Mouse (Mus musculus) stomach, postnatal 0 days (tissue): ENCODE results near the gene Gm28374. TPM values are rescaled to one million over a fixed set of nuclear protein-coding genes. Genes with fewer than 3 reads are reported as not detected.

Source experiments
- ATAC-seq: fragments of 200-750 bp; cut with Nextera tagmentation; 2 replicates; pipeline ENCODE4 v1.8.0; 2017; ENCODE audit not compliant: low FRiP score, low TSS enrichment
- DNase-seq: peaks from one replicate; pipeline ENCODE4 v3.0.0-alpha.2; 2016; ENCODE audit warnings: low spot score
- H3K27ac ChIP-seq: fragments of 300-500 bp; sonication (generic); replicated peaks from 2 replicates; pipeline ENCODE4 v1.5.1; 2014; ENCODE audit warnings: mild to moderate bottlenecking, control low read depth
- H3K27me3 ChIP-seq: fragments of 300-500 bp; sonication (generic); 2 replicates; pipeline ENCODE4 v1.6.1; 2014; ENCODE audit warnings: low read length; ENCODE audit not compliant: control insufficient read depth, insufficient read depth
- H3K36me3 ChIP-seq: fragments of 300-500 bp; sonication (generic); 2 replicates; pipeline ENCODE4 v1.6.1; 2014; ENCODE audit warnings: low read length, mixed read lengths; ENCODE audit not compliant: control insufficient read depth, insufficient read depth
- H3K4me1 ChIP-seq: fragments of 300-500 bp; sonication (generic); replicated peaks from 2 replicates; pipeline ENCODE4 v1.6.1; 2014; ENCODE audit warnings: antibody characterized with exemption; ENCODE audit not compliant: control insufficient read depth, insufficient read depth
- H3K4me2 ChIP-seq: fragments of 300-500 bp; sonication (generic); replicated peaks from 2 replicates; pipeline ENCODE4 v1.6.1; 2014; ENCODE audit warnings: low read depth, mild to moderate bottlenecking, control low read depth, moderate library complexity
- H3K4me3 ChIP-seq: fragments of 300-500 bp; sonication (generic); 2 replicates; pipeline ENCODE4 v1.5.1; 2014; ENCODE audit warnings: low read depth, low read length, control low read depth
- H3K9ac ChIP-seq: fragments of 300-500 bp; sonication (generic); 2 replicates; pipeline ENCODE4 v1.6.1; 2014; ENCODE audit warnings: mild to moderate bottlenecking, low read length, control low read depth, mixed read lengths
- H3K9me3 ChIP-seq: fragments of 300-500 bp; sonication (generic); 2 replicates; pipeline ENCODE4 v1.6.1; 2016; ENCODE audit warnings: low read length; ENCODE audit not compliant: control insufficient read depth
- CTCF ChIP-seq: IDR thresholded peaks from 2 replicates; pipeline ENCODE4 v1.5.1; 2016; ENCODE audit warnings: antibody characterized with exemption, low read depth, mild to moderate bottlenecking, moderate library complexity
- EP300 ChIP-seq: optimal IDR thresholded peaks from 2 replicates; pipeline ENCODE3; 2016; ENCODE audit warnings: antibody characterized with exemption
- WGBS: fragments of 180-500 bp; shearing (Covaris S2); extraction: QIAGEN DNeasy Blood & Tissue Kit; methylation state at CpG from one replicate; pipeline ENCODE4 v1.1.7; 2014; 5-methylcytosine and 5-hydroxymethylcytosine counted together
- polyA plus RNA-seq: library from polyadenylated mRNA; unstranded; fragments of >200 nt; fragmentation: Nextera tagmentation; extraction: Ambion mirVana; gene quantifications from 2 replicates; pipeline ENCODE4 v1.2.1, GENCODE M21; 2015

The Gm28374 gene
- polyA plus RNA-seq, 1 experiment from 2014 or later, result 0.52 TPM

DNA sequence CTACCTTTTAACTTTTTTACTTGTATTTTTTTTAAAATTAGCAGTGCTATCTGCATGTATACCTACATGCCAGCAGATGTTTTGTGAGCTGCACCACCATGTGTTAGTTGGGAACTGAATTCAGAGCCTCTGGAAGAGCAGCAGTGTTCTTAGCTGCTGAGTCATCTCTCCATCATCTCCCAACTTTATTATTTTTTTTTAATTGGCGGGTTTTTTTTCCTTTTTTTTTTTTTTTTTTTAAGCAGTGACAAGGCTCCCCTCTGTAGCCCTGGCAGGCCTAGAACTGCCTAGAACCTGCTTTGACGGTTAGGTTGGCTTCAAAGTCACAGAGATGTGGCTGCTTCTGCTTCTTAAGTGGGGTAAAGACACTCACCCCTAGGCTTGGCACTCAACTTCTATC is 42.8 kb upstream of the Gm28374 start:
- Histone ChIP-seq H3K27ac (no peak overlapping the region), H3K36me3 (peaks cover 3% of the 10 kb centered on the region; the same call in 1 of the 2 replicates), H3K4me2 (no peak overlapping the region), H3K9ac (no peak overlapping the region), H3K4me3 (no peak overlapping the region), H3K27me3 (no peaks in the 10 kb centered on the region), H3K9me3 (no peaks in the 10 kb centered on the region), H3K4me1 (no peaks in the 10 kb centered on the region)
- TF ChIP-seq EP300 (no peak), CTCF (no peak)
- DNase-seq, result no peak
- WGBS, result 54% methylated on average over 2 of the region's 2 CpGs
- ATAC-seq, result no peak

GRCm38 (mm10) chr19:6123330-6123729 is 41.3 kb upstream of the Gm28374 start:
- Histone ChIP-seq H3K4me3 (no peak overlapping the region), H3K36me3 (peaks cover 3% of the 10 kb centered on the region; the same call in 1 of the 2 replicates), H3K9ac (no peak overlapping the region), H3K27ac (no peak overlapping the region; the same call in 1 of the 2 replicates), H3K4me2 (no peak overlapping the region), H3K4me1 (no peaks in the 10 kb centered on the region), H3K27me3 (no peaks in the 10 kb centered on the region), H3K9me3 (no peaks in the 10 kb centered on the region)
- 53% methylated on average over 8 of the region's 8 CpGs for WGBS
- ATAC-seq (no peak), DNase-seq (no peak)
- TF ChIP-seq CTCF, result no peak
- TF ChIP-seq EP300, result no peak

GRCm38 (mm10) chr19:6121761-6122160 is 39.7 kb upstream of the Gm28374 start:
- no peak overlapping the region for H3K4me3 ChIP-seq
- H3K9me3 ChIP-seq, result no peaks in the 10 kb centered on the region
- peaks cover 3% of the 10 kb centered on the region; the same call in 1 of the 2 replicates for H3K36me3 ChIP-seq
- H3K4me2 ChIP-seq, result no peak overlapping the region
- H3K27me3 ChIP-seq, result no peaks in the 10 kb centered on the region
- no peaks in the 10 kb centered on the region for H3K4me1 ChIP-seq
- H3K27ac ChIP-seq, result no peak overlapping the region
- ATAC-seq, result no peak
- no peak overlapping the region for H3K9ac ChIP-seq
- TF ChIP-seq EP300, result no peak
- TF ChIP-seq CTCF, result no peak
- 43% methylated on average over 19 of the region's 19 CpGs for WGBS
- DNase-seq, result no peak

- Histone ChIP-seq H3K4me1 (no peaks in the 10 kb centered on the region), H3K27me3 (no peaks in the 10 kb centered on the region), H3K4me2 (peak overlapping the region; percentile 97), H3K9ac (0 out of 2 replicates have a peak overlapping the region, but pooled peaks have one; percentile 31), H3K27ac (peak overlapping the region; percentile 95), H3K36me3 (peaks cover 18% of the 10 kb centered on the region), H3K9me3 (no peaks in the 10 kb centered on the region), H3K4me3 (peak overlapping the region; percentile 78)
- under 1% methylated on average over 8 of the region's 8 CpGs for WGBS
- TF ChIP-seq EP300 (no peak), CTCF (no peak)
- no peak for DNase-seq
- peak; percentile 48 for ATAC-seq
Observed at GRCm38 (mm10) chr19:6118677-6119185, 36.7 kb upstream of the Gm28374 start.

DNA sequence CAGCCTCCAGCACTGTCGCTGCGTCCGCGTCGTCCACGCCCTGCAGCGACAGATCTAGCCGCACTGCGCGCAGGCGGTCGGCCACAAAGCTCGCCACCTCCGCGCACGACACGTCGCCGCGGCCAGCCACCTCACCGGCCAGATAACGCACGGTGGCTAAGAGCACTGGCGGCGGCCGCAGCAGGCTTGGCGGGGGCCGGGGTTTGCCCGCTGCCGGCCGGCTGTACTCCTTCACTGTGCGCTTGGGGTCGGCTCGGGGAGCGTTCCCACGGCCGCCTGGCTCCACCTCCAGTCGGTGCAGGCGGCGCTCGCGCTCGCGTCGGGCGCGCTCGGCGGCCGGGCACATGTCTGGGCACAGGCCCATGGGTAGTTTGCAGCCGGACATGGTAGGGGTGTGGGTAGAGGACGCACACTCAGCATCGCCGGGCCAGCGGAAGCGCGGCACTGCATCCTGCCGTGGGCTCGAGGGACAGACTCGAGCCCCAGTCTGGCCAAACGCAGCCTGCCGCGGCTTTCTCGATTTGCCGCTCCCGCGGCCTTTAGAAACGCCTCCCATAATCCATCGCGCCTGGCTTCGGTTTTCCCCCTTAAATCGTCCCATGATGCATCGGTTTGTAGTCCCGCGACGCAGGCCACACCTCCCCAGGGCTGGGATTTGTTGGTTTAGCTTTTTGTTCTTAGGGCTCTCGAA is 36.1 kb upstream of the Gm28374 start, which contains the start of gene Sac3d1:
TSS of gene Sac3d1 (minus strand) at position 665 of the 691 bp plus-strand sequence.
- TF ChIP-seq EP300 (no peak), CTCF (peak; percentile 11; the same call in 1 of the 2 replicates)
- ATAC-seq (peak; percentile 85), DNase-seq (peak; percentile 92)
- Histone ChIP-seq H3K27ac (peak within 1 kb of the TSS; percentile 95), H3K36me3 (peaks cover 18% of the 10 kb centered on the region), H3K4me2 (peak within 1 kb of the TSS; percentile 97), H3K27me3 (no peaks in the 10 kb centered on the region), H3K4me1 (no peaks in the 10 kb centered on the region), H3K9ac (peak within 1 kb of the TSS; percentile 74), H3K4me3 (peak within 1 kb of the TSS; percentile 78), H3K9me3 (no peaks in the 10 kb centered on the region)
- WGBS, result under 1% methylated on average over 77 of the region's 77 CpGs
